Mouse (Mus musculus): ENCODE data around the gene Gm28845.
"Not testable (repeated sequence)": the region's sequence is repeated elsewhere in the genome, so short reads cannot be mapped to it uniquely, and the experiment has no call there.

Gene Gm28845

GRCm38 (mm10) chr1:65051696-65052095 is 67.7 kb downstream of the Gm28845 start:
- CTCF ChIA-PET = interaction anchor here in 1 of 4 experiments (1.0 kb wide), 1 partner anchor 65 kb away, joined by 3 read pairs; no protein-coding TSS in a partner anchor
- POLR2A ChIA-PET = interaction anchor here in 3 of 4 experiments (1.0 to 2.7 kb wide), 9 partner anchors 11 to 361 kb away, joined by 3 to 16 read pairs (median 5); partner anchors contain the start of gene Ccnyl1 (in 2 of the 3)

DNA sequence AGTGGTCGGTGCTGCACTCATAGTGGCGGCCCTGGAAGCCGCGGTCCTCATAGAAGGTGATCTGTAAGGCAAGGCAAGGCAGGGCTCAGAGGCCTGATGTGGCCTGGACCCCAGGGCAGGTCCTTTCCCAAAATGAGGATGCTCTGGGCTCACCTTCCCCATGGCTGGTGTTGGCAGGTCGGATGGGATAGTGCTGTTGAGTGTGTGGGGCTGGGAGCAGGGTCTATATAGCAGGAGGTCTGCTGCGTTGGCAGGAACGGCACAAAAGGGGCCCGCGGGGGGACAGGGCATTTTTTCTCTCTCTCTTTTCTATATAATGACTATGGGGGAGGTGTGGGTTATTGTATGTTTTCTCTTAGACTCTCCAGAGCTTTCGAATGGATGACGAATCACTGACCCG is 68.4 kb downstream of the Gm28845 start, which contains the start of gene Cryge:
Cryge (minus strand) TSS at position 198 of the 400 bp plus-strand sequence.
- CTCF ChIA-PET = not testable (repeated sequence)

More for the DNA sequence above, 68.4 kb downstream of the Gm28845 start, which contains the start of gene Cryge:
- POLR2A ChIA-PET = interaction anchor here in 2 of 4 experiments (0.6 to 2.7 kb wide), 5 partner anchors 28 to 1396 kb away, joined by 3 to 16 read pairs (median 7); partner anchors contain the start of gene Ccnyl1 (in 1 of the 2)
